Mouse (Mus musculus) megakaryocyte, embryonic 14.5 days (primary cell): ENCODE results near the gene Erg. TPM values are rescaled to one million over a fixed set of nuclear protein-coding genes. Genes with fewer than 3 reads are reported as not detected.

ENCODE experiments used
- H3K27me3 ChIP-seq: replicated peaks from 2 replicates; pipeline ENCODE3; 2012; ENCODE audit warnings: inconsistent platforms
- H3K36me3 ChIP-seq: replicated peaks from 2 replicates; pipeline ENCODE3; 2012; ENCODE audit warnings: low read length, inconsistent platforms, mixed read lengths
- H3K4me1 ChIP-seq: 2 replicates; pipeline ENCODE4 v1.6.1; 2012; ENCODE audit warnings: inconsistent platforms
- H3K4me3 ChIP-seq: replicated peaks from 2 replicates; pipeline ENCODE3; 2012; ENCODE audit warnings: moderate library complexity, mild to moderate bottlenecking, inconsistent platforms
- H3K9me3 ChIP-seq: 2 replicates; pipeline ENCODE4 v1.6.1; 2012; ENCODE audit warnings: inconsistent platforms
- FLI1 ChIP-seq: IDR thresholded peaks from 2 replicates; pipeline ENCODE4 v1.6.1; 2012; ENCODE audit warnings: low read length, inconsistent platforms, mixed read lengths
- GATA1 ChIP-seq: IDR thresholded peaks from 3 replicates; pipeline ENCODE4 v1.6.1; 2012; ENCODE audit warnings: mixed read lengths, low read length, inconsistent platforms, borderline replicate concordance
- polyA plus RNA-seq: library from polyadenylated mRNA; stranded (reverse); fragments of >175 nt; gene quantifications from 2 replicates; pipeline ENCODE4 v1.2.3, GENCODE M21; 2012; ENCODE audit warnings: low replicate concordance; ENCODE audit not compliant: insufficient read depth

Gene Erg
- polyA plus RNA-seq, 1 experiment = 3.9 TPM

- Histone ChIP-seq H3K4me1 (no peaks in the 10 kb centered on the region), H3K9me3 (no peaks in the 10 kb centered on the region), H3K27me3 (peaks cover 43% of the 10 kb centered on the region), H3K36me3 (peaks cover 67% of the 10 kb centered on the region), H3K4me3 (no peak overlapping the region)
- no peak for TF ChIP-seq FLI1
- TF ChIP-seq GATA1 = no peak
These were observed 219.2 kb downstream of the Erg start for GRCm38 (mm10) chr16:95366989-95367765.

DNA sequence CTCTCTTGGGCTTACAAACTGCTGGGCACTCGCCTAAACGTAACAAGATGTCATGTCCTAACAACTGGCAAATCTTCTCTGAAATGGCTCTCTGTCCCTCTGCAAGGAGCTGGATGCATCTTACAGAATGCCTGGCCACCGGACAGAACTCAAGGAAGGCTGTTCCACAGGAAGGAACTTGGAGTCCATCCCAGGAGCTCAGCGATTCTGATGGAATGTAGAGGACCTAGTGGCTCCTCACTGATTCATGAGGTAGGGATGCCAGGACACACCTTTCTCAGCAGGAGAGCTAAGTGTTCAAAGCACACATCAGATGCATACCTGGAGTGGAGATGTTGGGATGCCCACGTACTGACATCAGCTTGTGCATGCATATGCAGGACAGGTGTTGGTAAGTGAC, 221.2 kb downstream of the Erg start:
- H3K4me3 ChIP-seq = no peak overlapping the region
- H3K9me3 ChIP-seq = no peaks in the 10 kb centered on the region
- peaks cover 35% of the 10 kb centered on the region for H3K27me3 ChIP-seq
- H3K4me1 ChIP-seq = peaks cover 11% of the 10 kb centered on the region
- H3K36me3 ChIP-seq = peaks cover 67% of the 10 kb centered on the region
- TF ChIP-seq FLI1 = no peak
- no peak for TF ChIP-seq GATA1

GRCm38 (mm10) chr16:95363632-95364465, 222.5 kb downstream of the Erg start:
- Histone ChIP-seq H3K36me3 (peaks cover 64% of the 10 kb centered on the region), H3K27me3 (peaks cover 33% of the 10 kb centered on the region), H3K9me3 (no peaks in the 10 kb centered on the region), H3K4me1 (peaks cover 11% of the 10 kb centered on the region), H3K4me3 (no peak overlapping the region)
- TF ChIP-seq GATA1 (no peak), FLI1 (no peak)

DNA sequence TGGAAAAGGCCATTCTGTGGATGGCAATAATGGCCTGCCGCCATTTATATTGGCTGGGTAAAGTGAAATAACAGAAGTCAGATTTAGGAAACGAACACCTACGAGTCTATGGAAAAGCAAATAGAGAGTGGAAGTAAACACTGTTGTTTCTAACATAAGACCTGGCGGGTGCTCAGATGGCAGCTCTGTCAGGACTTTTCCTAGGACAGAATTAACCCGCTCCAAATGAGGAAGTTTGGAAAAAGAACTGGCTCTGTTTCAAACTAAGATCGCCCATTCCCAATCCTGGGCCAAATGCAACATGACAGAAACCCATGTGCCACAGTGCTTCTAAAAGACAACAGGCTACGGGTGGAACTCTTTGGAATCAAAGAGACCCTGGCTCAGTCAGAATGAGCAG, 224.4 kb downstream of the Erg start:
- H3K36me3 ChIP-seq = peaks cover 50% of the 10 kb centered on the region
- H3K4me3 ChIP-seq = no peak overlapping the region
- no peaks in the 10 kb centered on the region for H3K9me3 ChIP-seq
- H3K4me1 ChIP-seq = peaks cover 11% of the 10 kb centered on the region
- peaks cover 25% of the 10 kb centered on the region for H3K27me3 ChIP-seq
- TF ChIP-seq FLI1 = no peak
- no peak for TF ChIP-seq GATA1

DNA sequence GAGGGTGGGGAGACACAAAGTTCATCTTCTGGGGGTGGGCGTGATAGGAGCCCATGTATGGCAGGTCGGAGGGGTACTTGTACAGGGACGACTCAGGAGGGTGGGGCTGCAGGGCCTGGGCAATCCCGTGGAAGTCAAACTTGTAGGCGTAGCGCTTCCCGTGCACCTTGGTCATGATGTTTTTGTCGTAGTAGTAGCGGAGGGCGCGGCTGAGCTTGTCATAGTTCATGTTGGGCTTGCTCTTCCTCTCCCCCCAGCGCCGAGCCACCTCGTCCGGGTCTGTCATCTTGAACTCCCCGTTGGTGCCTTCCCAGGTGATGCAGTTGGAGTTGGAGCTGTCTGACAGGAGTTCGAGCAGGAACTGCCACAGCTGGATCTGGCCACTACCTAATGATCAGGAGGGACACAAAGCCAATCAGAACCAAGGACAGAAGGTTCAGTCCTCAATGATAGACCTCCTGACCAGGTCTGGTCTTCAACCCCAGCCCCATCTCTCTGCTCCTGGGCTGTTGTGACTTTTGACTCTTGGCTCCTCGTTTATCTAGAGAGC, 225.4 kb downstream of the Erg start:
- H3K4me3 ChIP-seq = peak overlapping the region; percentile 29
- peaks cover 42% of the 10 kb centered on the region for H3K36me3 ChIP-seq
- H3K27me3 ChIP-seq = peaks cover 26% of the 10 kb centered on the region
- peaks cover 11% of the 10 kb centered on the region for H3K4me1 ChIP-seq
- H3K9me3 ChIP-seq = no peaks in the 10 kb centered on the region
- TF ChIP-seq FLI1 = no peak
- TF ChIP-seq GATA1 = no peak

DNA sequence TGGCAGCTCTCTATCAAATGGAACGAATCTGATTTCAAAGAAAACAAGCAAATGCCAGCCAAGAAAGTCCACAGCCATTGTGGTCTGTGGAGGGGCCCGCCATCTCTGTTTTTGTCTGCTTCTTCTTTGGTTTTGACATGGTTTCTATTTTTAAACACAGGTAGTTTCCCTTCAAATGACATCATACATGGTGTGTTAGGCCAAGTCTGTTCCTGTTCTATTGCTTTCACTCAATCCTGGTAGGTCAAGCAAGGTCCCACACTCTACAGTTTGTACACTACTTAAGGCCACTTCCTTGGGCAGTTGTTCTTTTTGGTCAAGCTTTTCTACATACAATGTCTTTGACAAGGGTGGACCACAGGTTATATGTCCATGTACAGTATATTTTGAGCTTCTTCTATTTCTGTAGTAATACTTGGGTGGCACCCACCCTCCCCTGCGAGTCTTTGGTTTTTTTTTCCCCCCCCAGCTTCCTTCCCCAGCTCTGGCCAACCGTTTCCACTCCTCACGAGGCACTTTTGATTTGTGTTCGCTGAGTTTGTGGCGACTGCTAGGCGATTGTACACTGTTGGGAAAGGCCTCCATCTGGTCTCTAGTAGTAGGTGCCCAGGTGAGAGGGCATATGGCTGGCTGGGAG, 226.1 kb downstream of the Erg start:
- H3K9me3 ChIP-seq = no peaks in the 10 kb centered on the region
- TF ChIP-seq GATA1 (no peak), FLI1 (no peak)
- no peak overlapping the region for H3K4me3 ChIP-seq
- H3K27me3 ChIP-seq = peaks cover 26% of the 10 kb centered on the region
- peaks cover 40% of the 10 kb centered on the region for H3K36me3 ChIP-seq
- H3K4me1 ChIP-seq = peaks cover 11% of the 10 kb centered on the region

GRCm38 (mm10) chr16:95356962-95357955, 229.1 kb downstream of the Erg start:
- peaks cover 27% of the 10 kb centered on the region for H3K4me1 ChIP-seq
- TF ChIP-seq GATA1 (no peak), FLI1 (no peak)
- H3K36me3 ChIP-seq = peaks cover 22% of the 10 kb centered on the region
- H3K27me3 ChIP-seq = peaks cover 28% of the 10 kb centered on the region
- no peak overlapping the region for H3K4me3 ChIP-seq
- no peaks in the 10 kb centered on the region for H3K9me3 ChIP-seq

DNA sequence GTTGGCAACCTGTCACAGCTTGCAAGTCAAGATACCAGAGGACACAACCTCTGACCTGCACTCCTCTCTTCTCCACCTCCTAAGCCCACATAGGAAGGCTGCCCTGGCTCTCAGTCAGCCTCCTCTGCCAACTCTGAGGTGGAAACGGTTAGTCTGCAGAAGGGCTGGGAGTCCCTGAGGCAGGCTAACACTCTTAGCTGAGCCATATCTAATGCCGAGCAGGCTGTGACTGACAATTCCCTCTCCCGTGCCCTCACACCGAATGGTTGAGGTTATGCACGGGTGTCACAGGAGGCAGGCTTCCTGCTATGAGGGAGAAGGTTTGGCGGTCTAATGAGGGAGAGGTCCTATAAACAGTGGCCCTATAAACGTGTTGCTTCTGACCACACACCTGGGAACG, 232.6 kb downstream of the Erg start:
- H3K9me3 ChIP-seq = no peaks in the 10 kb centered on the region
- TF ChIP-seq FLI1 = no peak
- TF ChIP-seq GATA1 = no peak

More for the DNA sequence above, 232.6 kb downstream of the Erg start:
- peaks cover 22% of the 10 kb centered on the region for H3K27me3 ChIP-seq
- H3K36me3 ChIP-seq = peaks cover 4% of the 10 kb centered on the region
- H3K4me1 ChIP-seq = peaks cover 47% of the 10 kb centered on the region
- no peak overlapping the region for H3K4me3 ChIP-seq
